Mouse (Mus musculus) cerebellum, postnatal 10 days (tissue): ENCODE data around the gene Ifna15.
A peak's percentile ranks its signal among the peaks of the same experiment; 100 is the strongest.
"Not testable (repeated sequence)": the region's sequence is repeated elsewhere in the genome, so short reads cannot be mapped to it uniquely, and the experiment has no call there.

Source experiments
- DNase-seq, 2 experiments: peaks; one replicate each; pipeline ENCODE4 v3.0.0; 2021; ENCODE audit warnings: mixed read lengths in 2 of 2

Ifna15 gene

DNA sequence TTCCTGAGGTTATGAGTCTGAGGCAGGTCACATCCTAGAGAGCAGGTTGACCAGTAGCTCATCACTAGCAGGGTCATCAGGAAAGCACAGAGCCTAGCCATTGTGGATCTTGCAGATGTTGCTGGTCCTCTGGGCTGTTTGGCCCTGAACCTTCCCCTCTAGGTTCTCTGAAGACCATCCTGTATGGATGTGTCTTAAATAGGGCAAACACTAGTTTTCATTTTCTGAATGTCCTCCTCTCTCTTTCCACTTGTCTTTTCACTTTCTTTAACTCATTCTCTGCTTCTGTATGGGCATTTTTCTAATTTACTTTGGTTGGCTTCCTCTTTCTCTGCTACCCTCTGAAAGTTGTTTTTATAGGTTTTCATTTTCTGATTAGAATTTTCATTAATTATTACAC lies at the start of gene Ifna15:
Gene Ifna15 (minus strand): TSS at position 101 of the 400 bp plus-strand sequence.
- not testable (repeated sequence) for DNase-seq

DNA sequence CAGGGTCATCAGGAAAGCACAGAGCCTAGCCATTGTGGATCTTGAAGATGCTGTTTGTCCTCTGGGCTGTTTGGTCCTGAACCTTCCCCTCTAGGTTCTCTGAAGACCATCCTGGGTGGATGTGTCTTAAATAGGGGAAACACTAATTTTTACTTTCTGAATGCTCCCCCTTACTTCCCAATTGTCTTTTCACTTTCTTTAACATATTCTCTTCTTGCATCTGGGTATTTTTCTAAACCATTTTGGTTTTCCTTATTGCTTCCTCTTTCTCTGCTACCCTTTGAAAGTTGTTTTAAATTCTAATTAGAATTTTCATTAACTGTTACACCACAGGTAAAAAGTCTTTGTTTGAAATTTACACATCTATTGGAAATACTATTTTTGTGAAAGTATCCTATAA lies 45.2 kb upstream of the Ifna15 start, which contains the start of gene Ifna12:
Gene Ifna12 (minus strand): TSS at position 101 of the 400 bp plus-strand sequence.
- DNase-seq = no peak

DNA sequence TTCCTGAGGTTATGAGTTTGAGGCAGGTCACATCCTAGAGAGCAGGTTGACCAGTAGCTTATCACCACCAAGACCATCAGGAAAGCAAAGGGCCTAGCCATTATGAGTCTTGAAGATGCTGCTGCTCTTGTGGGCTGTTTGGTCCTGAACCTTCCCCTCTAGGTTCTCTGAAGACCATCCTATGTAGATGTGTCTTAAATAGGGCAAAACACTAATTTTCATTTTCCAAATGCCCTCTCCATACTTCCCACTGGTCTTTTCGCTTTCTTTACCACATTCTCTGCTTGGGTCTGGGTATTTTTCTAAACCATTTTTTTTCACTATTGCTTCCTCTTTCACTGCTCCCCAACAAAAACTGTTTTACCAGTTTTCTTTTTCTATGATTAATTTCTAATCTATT lies 34.2 kb upstream of the Ifna15 start, which contains the start of gene Ifna9:
Gene Ifna9 (minus strand): TSS at position 101 of the 400 bp plus-strand sequence.
- no peak for DNase-seq

DNA sequence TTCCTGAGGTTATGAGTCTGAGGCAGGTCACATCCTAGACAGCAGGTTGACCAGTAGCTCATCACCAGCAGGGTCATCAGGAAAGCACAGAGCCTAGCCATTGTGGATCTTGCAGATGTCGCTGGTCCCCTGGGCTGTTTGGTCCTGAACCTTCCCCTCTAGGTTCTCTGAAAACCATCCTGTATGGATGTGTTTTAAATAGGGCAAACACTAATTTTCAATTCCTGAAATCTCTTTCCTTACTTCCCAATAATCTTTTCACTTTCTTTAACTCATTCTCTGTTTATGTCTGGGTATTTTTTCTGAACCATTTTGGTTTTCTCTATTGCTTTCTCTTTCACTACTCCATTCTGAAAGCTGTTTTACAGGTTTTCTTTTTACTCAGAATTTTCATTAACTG lies 13.7 kb upstream of the Ifna15 start, which contains the start of gene Ifna14:
Gene Ifna14 (minus strand): TSS at position 101 of the 400 bp plus-strand sequence.
- no peak for DNase-seq

DNA sequence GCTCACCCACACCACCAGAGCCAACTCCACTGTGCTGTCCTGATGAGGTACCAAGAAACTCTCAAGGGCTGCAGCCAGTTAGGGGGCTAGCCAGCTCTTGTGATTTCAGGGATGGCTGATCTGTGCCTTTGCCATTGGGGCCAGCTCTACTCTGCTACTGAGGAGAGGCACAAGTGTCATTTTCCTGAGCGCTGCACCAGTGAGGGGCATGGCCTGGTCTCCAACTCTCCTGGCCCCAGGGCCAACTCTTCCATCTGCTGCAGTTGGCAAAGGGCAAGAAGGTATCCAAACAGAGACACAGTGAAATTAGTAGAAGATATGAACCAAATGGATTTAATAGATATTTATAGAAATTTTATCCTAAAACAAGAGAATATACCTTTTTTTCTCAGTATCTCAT lies 3.7 kb upstream of the Ifna15 start:
- DNase-seq = peak; percentile 37 to 65

DNA sequence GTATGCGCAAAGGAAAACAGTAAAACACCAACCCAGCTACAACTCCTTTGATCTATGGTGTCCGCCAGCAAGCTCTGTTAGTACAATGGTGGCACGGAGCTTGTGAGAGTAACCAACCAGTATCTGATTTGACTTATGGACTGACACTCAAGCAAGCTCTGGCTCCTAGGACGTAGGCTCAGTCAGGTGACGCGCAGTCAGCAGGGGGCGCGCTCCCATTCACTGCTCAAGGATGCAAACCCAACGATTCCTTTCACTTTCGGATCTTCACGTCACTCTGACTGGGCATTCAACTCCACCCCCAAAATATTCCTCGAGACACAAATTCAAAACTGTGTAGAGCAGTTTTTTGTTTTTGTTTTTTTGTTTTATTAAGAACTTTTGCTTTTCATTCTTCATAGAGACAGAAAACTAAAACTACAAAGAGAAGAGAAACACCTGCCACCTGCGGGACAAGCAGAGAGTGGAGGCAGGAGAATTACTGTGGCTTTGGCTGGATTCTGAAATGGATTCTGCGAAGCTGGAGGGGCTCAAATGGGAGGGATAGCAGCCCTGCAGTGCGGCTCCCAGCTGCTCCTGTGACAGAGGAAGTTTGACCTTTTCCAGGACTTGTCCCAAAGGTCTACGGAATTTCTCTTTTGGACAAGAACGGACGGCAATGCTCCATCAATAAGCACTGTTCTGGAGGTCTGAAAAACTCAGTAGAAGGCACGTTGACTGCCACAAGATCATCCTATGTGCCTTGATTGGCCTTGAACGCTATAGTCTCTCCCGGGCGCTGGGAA lies 7.7 kb downstream of the Ifna15 start:
- peak; percentile 77 to 82 for DNase-seq

DNA sequence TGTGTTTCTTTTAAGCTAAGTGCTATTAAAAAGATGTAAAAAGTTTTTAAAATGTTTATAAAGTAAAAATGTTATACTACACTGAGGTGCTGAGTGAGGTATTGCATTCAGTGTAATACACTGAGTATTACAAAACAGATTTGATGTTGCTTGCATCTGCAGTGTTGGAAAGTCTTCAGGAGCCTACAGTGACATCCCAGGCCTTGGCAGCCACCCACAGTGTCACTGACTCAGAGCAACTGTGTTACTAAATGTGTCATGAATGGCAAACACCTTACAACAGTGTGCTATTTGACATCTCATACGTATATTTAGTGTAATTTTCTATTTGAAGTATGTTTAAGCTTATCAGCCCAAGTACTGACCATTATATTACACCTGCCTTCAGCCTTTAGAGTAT lies 10.1 kb downstream of the Ifna15 start:
- peak; percentile 70 to 83 for DNase-seq

DNA sequence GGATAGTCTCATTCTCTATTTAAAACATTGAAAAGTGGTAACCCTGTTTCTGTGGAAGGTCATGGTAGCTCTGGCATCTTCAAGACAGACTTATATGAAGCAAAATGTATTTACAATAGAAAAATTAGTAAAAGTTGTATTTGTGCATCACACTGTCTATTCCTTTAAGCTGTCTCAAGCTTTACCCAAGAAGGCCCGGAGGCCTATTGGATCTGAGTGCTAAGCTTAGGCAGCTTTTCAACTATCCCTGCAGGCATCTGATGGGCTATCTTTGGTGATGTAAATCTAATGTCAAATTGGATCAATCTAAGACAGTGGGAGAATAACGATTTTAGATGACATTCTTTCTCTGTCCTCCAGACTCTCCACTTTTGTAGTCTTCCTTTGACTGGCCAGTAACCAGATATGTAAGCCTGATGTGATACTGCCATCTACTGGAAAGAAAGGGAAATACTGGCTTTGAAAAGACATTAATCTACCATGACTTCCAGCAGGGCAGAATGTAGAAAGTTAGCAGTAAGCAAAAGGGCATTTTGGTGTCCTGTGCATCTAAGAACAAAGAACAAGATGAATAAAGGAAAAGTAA lies 14.3 kb downstream of the Ifna15 start:
- peak; percentile 37 to 83 for DNase-seq

DNA sequence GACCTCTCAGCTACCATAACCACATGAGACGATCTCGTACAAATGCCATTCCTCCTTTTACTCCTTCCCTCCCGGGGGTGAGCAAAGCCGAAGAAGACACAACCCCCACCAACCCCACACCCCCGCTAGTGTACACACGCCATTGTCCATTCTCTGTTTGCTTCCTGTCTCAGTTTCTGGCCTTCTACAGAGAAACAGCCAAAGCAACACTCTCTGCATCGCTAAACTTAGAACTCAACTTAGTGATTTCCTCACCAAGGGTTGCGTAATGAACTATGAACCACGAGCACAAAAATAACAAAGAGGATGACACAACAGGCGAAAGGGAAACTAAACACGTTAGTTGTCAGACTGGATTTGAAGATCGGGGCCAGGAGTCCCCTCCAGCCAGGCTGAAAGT lies 20.7 kb downstream of the Ifna15 start:
- DNase-seq = no peak

DNA sequence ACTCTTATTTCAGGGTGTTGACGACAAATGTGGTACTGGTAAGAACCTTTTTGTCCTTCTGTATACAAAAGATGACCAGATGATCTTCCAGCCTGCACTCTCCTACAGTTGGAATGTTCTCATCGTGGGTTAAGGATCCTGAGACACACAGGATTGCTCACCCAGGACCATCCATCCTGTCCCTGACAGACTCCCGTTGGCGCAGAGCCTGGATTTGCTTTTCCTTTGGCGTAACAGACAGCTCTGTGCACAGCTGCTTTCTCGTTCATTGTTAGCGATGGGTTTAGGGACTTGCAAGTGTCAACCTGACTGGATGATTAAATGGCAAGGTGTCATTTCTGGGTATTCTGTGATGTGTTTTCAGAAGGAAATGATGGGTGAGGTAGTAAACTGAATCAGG lies 21.4 kb downstream of the Ifna15 start:
- peak; percentile 28 to 39 for DNase-seq

DNA sequence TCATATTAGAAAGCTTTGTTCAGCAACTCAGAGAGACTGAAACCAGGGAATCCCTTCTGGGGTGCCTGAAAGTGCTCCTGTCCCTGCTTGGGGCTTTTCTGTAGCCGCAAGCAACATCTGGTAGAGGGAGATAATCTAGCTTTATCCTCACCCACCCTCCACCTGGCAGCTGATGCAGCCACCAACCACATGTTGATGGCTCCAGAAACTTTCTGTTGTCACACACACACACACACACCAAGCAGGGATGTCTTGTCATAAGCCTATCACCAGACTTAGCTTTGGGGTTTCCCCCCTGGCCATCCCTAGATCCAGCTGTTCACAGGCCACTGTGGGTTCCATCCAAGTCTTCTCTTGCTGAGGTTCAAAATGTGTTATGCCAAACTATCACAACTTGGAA lies 22.3 kb downstream of the Ifna15 start:
- no peak for DNase-seq

DNA sequence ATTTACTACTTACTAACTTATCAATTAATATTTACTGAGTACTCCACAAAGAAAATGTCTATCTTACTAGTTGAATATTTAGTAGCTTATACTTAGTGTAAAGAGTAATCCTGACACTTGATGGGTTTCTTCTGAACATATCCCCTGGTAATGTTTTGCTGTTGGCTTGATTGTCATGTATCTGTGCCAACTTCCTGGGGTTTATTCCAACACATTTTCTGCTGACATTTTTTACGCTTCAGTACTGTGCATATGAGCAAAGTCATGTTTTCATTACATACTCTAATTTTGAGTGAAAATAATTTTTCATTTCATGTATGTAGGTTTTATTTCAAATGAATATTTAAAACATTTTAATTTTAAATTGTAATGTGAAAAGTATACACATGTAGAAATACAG lies 23.1 kb downstream of the Ifna15 start:
- DNase-seq = peak; percentile 73 to 77

DNA sequence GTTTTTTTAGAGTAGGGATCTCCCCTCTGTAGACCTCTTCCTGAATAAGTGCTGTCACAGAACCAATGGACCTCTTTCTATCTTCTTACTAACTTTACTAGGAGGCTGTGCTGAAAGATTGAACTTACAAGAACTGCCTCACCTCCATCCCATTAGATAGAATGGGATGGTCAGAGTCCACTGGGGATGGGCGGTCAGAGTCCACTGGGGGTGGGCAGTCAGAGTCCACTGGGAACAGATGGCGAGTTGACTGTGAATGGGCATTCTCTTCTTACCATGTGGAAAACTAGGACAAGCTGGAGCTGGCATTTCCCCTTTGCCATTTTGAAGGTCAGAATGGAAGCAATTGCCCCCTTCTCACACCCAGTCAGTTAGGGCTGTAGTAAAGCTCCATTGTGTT lies 24.5 kb downstream of the Ifna15 start:
- no peak for DNase-seq

DNA sequence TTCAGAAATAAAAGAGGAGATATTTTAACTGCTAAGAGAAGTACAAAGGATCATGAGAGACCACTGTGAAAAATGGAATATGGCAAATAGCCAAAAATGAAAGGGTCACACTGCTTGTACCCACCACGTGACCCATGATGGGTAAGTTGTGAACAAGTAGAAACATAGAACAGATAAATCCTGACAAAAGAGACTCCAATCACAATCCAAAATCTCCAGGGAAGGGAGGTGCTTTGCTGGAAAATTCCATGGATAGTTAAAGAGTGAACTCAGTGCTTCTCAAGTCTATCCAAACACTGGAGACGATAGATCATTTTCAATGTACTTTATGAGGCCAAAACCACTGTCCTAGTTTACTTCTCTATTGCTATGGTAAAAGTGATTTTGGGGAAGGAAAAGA lies 27.2 kb downstream of the Ifna15 start:
- no peak for DNase-seq

DNA sequence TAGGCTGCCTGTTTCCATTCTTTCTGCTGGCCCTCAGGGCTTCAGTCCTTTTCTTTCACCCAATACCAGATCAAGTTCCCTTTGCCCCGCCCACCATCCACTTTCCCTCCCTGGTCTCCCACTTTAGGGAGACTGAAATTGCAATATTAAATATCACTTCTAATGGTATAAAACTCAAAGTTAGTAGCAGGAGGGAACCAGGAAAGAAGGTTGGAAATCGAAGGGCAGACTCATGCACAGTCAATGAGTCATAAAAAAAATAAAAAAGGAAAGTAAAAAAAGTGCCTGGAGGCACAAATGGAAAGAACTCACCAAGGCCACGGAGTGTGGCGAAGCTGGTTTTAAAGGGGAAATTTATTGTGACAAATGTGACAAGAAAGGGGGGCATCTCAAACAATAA lies 27.8 kb downstream of the Ifna15 start:
- DNase-seq = no peak

DNA sequence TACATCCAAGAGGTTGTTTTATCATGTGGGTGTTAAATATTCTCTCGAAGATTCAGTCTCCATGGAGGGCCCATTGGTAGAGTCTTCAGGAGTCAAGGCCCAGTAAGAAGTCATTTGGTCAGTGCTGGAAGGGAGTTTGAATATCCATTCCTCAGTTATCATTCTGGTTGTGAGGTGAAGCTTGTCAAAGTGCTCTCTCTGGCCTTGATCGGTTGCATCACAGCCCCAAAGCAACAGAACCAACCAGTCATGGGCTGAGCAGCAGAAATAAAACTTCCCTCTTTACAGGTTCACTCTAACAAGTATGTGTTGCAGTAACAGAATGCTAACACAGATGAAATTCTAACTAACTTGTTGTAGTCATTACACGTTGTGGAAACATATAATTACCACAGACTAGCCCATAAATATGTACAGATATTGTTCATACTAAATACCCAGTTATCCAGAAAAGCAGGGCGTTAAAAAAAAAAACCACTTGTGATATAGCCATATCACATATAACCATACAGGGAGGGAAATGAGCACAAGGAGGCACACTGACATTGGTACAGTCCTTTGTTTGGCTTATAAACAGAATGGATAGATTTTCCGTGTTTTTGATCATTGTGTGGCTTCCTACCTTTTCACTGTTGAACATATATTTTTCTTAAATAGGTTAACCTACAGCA lies 31.5 kb downstream of the Ifna15 start:
- DNase-seq = no peak

DNA sequence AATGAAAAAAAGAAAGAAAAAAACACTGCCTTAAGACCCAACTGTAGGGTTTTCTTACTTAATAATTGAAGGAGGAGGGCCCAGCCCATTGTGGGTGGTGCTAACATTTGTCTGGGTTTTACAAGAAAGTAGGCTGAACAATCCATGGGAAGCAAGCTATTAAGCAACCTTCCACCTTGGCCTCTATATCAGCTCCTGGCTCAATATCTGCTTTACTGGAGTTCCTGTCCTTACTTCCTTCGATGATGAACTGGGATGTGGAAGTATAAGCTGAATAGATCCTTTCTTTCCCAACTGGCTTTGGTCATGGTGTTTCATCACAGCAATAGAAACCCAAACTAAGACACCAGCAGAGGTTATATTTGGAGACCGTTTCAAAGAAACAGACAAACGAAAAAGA lies 32.7 kb downstream of the Ifna15 start:
- no peak for DNase-seq

DNA sequence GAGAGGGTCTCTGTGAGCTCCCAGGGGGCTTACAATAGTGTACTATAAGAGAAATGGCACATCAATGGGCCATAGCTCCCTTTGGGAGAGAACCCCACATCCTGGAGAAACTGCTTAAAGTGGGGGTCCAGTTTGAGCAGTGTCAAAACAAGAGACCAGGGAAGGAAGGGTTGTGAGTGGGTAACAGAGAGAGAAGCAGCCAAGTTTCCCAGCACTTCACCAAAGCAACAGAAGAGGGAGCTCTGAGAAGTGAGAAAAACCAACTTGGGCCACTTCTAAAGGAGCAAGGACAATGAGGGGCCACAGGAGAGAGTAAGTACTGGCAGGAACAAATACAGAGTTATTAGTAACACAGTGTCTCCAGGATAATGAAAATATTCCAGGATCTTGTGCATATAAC lies 34.8 kb downstream of the Ifna15 start:
- peak; percentile 57 to 59 for DNase-seq

DNA sequence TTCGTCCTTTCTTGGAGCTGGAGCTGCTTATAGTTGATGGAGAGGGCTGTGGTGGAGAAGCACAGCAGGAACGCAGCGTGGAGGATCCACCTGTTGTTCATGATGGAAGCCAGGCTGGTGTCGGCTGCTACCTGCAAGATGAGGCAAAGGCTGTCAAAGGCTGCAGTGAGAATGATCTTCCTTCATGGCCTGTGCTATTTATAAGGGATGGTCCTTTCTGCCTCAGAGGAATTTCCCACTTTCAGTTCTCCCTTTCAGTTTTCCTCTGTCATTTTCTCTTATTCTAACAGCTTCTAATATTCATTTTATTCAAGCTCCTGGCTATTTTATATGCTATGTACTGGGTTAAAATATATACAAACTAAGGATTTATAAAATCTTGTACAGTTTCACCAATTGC lies 35.4 kb downstream of the Ifna15 start, which contains the start of gene Ifnb1:
Gene Ifnb1 (minus strand): TSS at position 101 of the 400 bp plus-strand sequence.
- no peak for DNase-seq

DNA sequence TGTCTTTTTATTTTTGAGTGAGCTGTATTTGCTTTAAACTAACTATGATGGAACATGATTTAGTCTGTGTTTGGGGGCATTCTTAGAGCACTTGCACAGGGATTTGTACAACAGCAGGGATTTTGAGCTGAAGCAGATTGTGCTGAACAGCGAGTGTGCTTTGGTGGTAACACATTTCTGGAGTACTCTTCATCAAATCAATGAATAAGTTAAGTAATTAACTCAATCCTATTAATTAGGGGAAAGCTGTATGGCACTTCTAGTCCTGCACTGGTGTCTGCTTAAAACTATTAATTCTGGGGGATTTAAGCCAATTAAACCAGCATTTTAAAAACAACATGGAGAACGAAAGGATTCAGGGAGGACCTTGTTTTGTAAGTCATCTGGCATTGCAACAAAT lies 40.1 kb downstream of the Ifna15 start:
- DNase-seq = no peak

DNA sequence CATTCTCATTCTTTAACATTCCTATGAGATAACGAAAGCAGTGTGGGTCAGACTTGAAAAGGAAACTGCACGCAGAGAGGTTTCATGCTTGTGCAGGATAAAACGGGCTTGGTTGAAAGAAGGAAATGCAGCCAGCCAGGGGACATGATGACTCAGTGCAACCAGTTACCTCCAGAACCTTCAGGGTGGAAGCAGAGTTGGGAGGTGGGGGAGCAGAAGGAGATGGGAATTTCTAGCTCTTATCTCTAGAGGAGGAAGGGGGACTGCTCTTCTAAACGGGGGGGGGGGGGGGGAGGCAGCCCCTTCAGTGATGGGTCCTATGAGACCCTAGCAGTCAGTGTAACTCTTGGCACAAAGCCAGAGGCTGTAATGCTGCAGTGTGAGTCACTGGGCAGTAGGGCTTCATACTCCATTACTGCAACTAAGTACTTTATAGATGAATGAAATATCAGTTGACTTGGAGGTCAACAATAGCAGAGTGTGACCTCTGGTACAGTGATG lies 42.3 kb downstream of the Ifna15 start:
- DNase-seq = no peak

DNA sequence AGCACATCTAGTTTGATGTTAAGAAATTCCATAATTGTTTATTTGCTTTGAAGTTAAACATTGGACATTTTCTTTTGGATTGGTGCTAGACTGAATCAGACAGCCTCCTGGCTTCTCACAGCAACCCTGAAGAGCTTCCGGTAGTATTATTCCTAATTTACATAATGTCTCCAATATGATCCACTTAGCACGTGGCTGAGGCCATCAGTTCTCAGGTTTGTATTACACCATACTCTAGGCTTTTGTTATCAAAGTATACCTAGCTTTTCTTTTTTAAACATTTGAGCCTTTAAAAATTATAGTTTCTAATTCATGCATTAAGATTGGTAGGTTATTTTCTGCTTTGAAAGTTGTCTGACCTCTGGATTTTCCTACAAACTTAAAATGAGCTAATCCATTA lies 42.8 kb downstream of the Ifna15 start:
- DNase-seq = no peak

DNA sequence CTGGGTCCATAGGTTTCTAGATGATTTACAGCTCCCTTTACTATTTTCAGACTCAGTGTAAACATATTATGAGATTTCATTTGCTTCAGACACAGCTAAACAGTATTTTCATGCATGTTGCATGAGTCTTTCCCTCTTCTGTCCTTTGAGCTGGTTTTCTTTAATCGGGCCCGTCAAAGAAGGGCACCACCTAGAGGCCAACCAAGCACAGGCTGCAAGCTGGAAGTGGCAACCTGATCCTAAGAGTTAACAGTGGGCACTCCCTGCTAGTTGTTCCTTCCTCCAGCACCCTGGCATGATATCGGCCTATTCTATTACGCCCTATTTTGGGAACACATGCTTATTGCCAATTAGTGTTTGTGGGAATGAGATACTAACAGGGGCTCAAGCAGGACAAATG lies 43.6 kb downstream of the Ifna15 start:
- DNase-seq = peak; percentile 70 to 74

DNA sequence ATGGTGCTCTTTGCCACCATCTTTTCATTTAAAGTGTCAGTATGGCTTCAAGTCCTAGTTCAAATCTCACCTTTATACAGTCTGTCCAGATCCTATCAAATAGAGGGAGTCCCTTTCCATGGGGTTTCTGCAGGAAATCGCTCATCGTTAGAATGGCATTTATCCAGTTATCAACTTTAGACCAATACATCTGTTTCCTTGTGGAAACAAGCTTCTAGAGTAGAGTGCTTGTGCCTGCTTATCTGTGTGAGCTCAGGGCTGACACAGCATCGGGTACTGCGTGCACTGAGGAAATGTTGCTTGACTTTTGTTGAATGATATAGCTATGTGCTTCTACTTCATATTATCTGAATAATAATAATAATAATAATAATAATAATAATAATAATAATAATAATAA lies 44.3 kb downstream of the Ifna15 start:
- no peak for DNase-seq
